Mouse (Mus musculus): ENCODE results near the gene Strn4. TPM values are rescaled to one million over a fixed set of nuclear protein-coding genes. Genes with fewer than 3 reads are reported as not detected.

Strn4 gene
- polyA plus RNA-seq, 1 experiment from 2014 or later, result 18.4 TPM

DNA sequence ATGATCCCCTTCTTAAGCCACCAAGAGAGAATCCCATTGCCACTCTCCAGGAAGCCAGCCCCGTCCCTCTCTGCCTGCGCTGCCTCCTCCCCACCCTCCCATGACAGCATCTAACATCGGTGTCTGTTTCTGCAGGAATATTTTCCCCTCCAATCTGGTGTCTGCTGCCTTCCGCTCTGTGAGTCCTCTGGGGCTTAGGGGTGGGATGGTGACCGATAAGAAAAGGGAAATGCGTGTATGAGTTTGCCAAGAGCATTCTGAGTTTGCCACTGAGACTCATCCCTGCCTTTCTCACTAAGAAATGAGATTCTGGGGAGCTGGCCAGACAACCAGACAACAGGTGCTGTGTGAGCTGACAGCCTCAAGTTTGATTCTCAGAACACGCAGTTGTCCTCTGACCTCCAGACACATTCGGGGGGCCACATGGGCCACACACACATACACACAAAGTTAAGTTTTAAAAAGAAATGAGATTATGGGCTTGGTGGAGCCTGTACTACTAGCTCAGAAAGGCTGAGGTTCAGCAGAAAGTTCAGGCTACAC is 30.1 kb upstream of the Strn4 start:
- no peak for ATAC-seq

DNA sequence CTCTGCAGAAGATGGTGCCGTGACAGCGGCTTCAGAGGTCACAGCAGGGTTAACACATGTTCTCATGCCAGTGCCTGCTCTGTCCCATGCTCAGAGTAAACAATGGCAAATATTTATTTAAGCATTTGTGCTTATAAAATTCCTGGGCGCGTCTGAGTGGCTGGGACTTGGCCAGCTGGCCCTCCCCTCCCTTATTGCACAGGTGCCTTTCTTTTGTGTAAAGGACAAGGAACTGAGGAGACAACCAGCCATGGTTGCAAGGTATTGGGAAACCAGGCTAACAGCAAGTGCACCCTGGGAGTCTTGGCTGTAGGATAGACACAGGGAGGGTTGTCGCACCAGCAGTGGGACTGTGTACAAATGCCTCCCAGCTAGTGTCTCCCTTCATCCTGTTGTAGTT is 23.4 kb upstream of the Strn4 start:
- Histone ChIP-seq H3K9me3 (ENCODE audit: low read length) (no peaks in the 10 kb centered on the region), H3K4me3 (ENCODE audit: low read depth, low read length) (no peak overlapping the region), H3K27ac (ENCODE audit: low read depth) (0 out of 2 replicates have a peak overlapping the region, but pooled peaks have one; percentile 1), H3K9ac (replicated peaks) (no peak overlapping the region), H3K4me1 (ENCODE audit: insufficient read depth) (peaks cover 6% of the 10 kb centered on the region; the same call in 1 of the 2 replicates), H3K27me3 (ENCODE audit: insufficient read depth, low read length) (no peaks in the 10 kb centered on the region), H3K4me2 (ENCODE audit: low read depth, low read length) (no peak overlapping the region), H3K36me3 (replicated peaks; ENCODE audit: insufficient read depth, low read length) (peaks cover 70% of the 10 kb centered on the region)
- 66% methylated on average over 5 of the region's 5 CpGs for WGBS (ENCODE audit: insufficient replicate concordance)
- ATAC-seq, result peak; percentile 84
- no peak for TF ChIP-seq EP300 (IDR thresholded peaks at IDR 0.05; ENCODE audit: low read depth)
- TF ChIP-seq CTCF (IDR thresholded peaks at IDR 0.05; ENCODE audit: low read depth), result no peak
- DNase-seq, result peak; percentile 33

More for the DNA sequence above, 30.1 kb upstream of the Strn4 start:
- 76% methylated on average over 8 of the region's 8 CpGs for WGBS (ENCODE audit: insufficient replicate concordance)
- no peaks in the 10 kb centered on the region for H3K9me3 ChIP-seq (ENCODE audit: low read length)
- no peak overlapping the region for H3K27ac ChIP-seq (ENCODE audit: low read depth)
- peak overlapping the region; percentile 84 for H3K4me3 ChIP-seq (ENCODE audit: low read depth, low read length)
- no peaks in the 10 kb centered on the region for H3K27me3 ChIP-seq (ENCODE audit: insufficient read depth, low read length)
- H3K4me2 ChIP-seq (ENCODE audit: low read depth, low read length), result peak overlapping the region; percentile 91
- H3K9ac ChIP-seq (replicated peaks), result peak overlapping the region; percentile 11; the same call in 1 of the 2 replicates
- TF ChIP-seq CTCF (IDR thresholded peaks at IDR 0.05; ENCODE audit: low read depth), result no peak
- DNase-seq, result no peak
- peaks cover 41% of the 10 kb centered on the region for H3K36me3 ChIP-seq (replicated peaks; ENCODE audit: insufficient read depth, low read length)
- peaks cover 31% of the 10 kb centered on the region for H3K4me1 ChIP-seq (ENCODE audit: insufficient read depth)

DNA sequence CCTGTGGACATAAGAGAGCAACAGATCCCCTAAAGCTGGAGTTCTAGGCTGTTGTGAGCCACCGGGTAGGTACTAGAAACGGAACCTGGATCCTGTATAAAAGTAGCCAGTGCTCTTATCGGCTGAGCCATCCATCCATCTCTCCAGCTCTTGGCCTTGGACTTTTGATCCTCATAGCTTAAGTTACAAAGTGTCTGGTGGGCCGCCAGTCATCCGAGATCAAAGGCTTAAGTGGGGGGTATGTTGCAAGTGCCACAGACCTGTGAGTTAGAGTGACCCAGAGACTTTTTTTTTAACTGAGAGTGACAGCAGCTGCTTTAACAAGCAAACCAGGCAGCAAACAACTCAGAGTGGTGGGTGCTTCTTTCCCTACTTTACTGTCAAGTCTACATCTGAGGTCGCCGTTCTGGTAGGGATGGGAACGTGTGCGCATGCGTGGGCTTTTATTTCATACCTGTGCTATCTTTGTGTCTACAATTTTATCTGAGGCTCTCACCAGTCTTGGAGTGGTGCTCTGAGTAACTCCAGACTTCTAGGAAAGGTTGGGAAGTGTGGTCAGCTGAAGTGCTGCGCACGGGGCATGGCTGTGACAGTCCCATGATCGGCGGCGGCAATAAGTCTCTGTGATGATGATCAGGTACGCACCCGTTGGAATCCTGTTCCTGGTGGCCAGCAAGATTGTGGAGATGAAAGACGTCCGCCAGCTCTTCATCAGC is 22.5 kb upstream of the Strn4 start:
- TF ChIP-seq EP300 (IDR thresholded peaks at IDR 0.05; ENCODE audit: low read depth) (no peak), CTCF (IDR thresholded peaks at IDR 0.05; ENCODE audit: low read depth) (no peak)
- ATAC-seq, result peak; percentile 24; the same call in 1 of the 2 replicates
- Histone ChIP-seq H3K4me1 (ENCODE audit: insufficient read depth) (peaks cover 6% of the 10 kb centered on the region; the same call in 1 of the 2 replicates), H3K9me3 (ENCODE audit: low read length) (no peaks in the 10 kb centered on the region), H3K4me3 (ENCODE audit: low read depth, low read length) (peak overlapping the region; percentile 19; the same call in 1 of the 2 replicates), H3K4me2 (ENCODE audit: low read depth, low read length) (peak overlapping the region; percentile 38), H3K27me3 (ENCODE audit: insufficient read depth, low read length) (no peaks in the 10 kb centered on the region), H3K9ac (replicated peaks) (no peak overlapping the region), H3K27ac (ENCODE audit: low read depth) (0 out of 2 replicates have a peak overlapping the region, but pooled peaks have one; percentile 1), H3K36me3 (replicated peaks; ENCODE audit: insufficient read depth, low read length) (peaks cover 70% of the 10 kb centered on the region)
- no peak for DNase-seq
- WGBS (ENCODE audit: insufficient replicate concordance), result 80% methylated on average over 19 of the region's 19 CpGs

DNA sequence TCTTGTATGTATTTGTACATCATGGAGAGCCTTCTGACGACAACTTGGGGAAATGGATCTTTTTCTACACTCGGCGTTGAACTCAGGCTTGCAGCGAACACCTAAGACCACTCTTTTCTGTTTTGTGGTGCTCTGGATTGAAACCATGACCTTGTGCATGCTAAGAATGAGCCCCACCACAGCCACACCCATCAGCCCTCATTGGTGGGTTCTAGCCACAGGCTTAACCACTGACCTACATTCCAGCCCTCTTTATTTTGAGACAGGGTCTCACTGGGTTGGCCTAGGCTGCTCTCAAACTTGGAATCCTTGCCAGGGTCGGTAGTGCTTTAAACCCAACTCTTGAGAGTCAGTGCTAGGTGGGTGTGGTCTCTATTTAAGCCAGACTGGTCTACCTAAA is 20.8 kb upstream of the Strn4 start:
- H3K9ac ChIP-seq (replicated peaks), result no peak overlapping the region
- H3K36me3 ChIP-seq (replicated peaks; ENCODE audit: insufficient read depth, low read length), result peaks cover 67% of the 10 kb centered on the region
- no peak for DNase-seq
- 96% methylated on average over 5 of the region's 5 CpGs for WGBS (ENCODE audit: insufficient replicate concordance)
- peaks cover 6% of the 10 kb centered on the region; the same call in 1 of the 2 replicates for H3K4me1 ChIP-seq (ENCODE audit: insufficient read depth)
- no peak overlapping the region for H3K4me3 ChIP-seq (ENCODE audit: low read depth, low read length)
- H3K27me3 ChIP-seq (ENCODE audit: insufficient read depth, low read length), result no peaks in the 10 kb centered on the region
- no peak overlapping the region for H3K4me2 ChIP-seq (ENCODE audit: low read depth, low read length)
- no peak for ATAC-seq
- H3K27ac ChIP-seq (ENCODE audit: low read depth), result no peak overlapping the region
- no peaks in the 10 kb centered on the region for H3K9me3 ChIP-seq (ENCODE audit: low read length)
- TF ChIP-seq EP300 (IDR thresholded peaks at IDR 0.05; ENCODE audit: low read depth) (no peak), CTCF (IDR thresholded peaks at IDR 0.05; ENCODE audit: low read depth) (no peak)

DNA sequence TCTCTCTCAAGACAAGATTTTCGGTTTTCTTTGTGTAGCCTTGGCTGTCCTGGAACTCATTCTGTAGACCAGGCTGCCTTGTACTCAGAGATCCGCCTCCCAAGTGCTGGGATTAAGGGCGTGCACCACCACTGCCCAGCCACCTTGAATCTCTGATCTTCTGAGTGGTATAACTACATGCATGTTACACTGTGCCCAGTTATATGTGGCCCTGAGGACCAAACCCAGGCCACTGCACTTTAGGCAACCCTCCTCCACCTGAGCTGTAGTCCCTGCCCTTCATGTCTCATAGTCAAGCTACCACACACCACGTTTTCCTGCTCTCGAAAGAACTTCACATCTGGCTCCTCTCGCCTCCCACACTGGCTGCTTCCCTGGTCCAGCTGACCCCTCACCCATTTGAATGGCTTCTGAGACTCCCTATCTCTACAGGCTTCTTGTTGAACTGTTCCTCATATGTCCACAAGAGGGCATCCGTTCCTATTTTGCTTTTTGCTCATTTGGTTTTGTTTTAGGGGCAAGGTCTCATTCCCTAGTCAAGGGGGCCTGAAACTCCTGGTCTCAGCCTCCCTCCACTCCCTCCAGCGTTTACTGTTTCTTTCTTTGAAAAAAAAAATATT is 11.2 kb upstream of the Strn4 start:
- Histone ChIP-seq H3K9me3 (ENCODE audit: low read length) (no peaks in the 10 kb centered on the region), H3K9ac (replicated peaks) (no peak overlapping the region), H3K4me3 (ENCODE audit: low read depth, low read length) (no peak overlapping the region), H3K36me3 (replicated peaks; ENCODE audit: insufficient read depth, low read length) (no peaks in the 10 kb centered on the region), H3K4me1 (ENCODE audit: insufficient read depth) (no peaks in the 10 kb centered on the region), H3K27ac (ENCODE audit: low read depth) (no peak overlapping the region), H3K27me3 (ENCODE audit: insufficient read depth, low read length) (no peaks in the 10 kb centered on the region), H3K4me2 (ENCODE audit: low read depth, low read length) (no peak overlapping the region)
- no peak for DNase-seq
- 30% methylated on average over 8 of the region's 8 CpGs for WGBS (ENCODE audit: insufficient replicate concordance)
- TF ChIP-seq CTCF (IDR thresholded peaks at IDR 0.05; ENCODE audit: low read depth), result peak; percentile 82
- TF ChIP-seq EP300 (IDR thresholded peaks at IDR 0.05; ENCODE audit: low read depth), result no peak
- ATAC-seq, result no peak

DNA sequence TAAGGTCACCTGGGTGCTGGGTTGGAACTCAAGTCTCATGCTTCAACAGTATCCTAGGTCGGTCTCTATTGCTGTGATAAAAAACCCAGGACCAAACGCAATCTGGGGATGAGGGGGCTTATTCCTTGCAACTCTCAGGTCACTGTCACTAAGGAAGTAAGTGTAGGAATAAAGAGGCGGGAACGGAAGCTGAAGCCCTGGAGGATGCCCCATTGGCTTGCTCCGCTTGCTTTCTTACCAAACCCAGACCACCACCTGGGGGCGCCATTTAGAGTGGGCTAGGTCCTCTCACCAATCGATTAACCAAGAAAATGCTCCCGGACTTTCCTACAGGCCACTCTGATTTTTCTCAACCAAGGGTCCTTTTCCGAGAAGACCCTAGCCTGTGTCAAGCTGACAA is 7.8 kb upstream of the Strn4 start:
- Histone ChIP-seq H3K36me3 (replicated peaks; ENCODE audit: insufficient read depth, low read length) (no peaks in the 10 kb centered on the region; the same call in 1 of the 2 replicates), H3K4me1 (ENCODE audit: insufficient read depth) (0 out of 2 replicates have a peak, but pooled peaks cover 2% of the 10 kb centered on the region), H3K9ac (replicated peaks) (no peak overlapping the region), H3K27me3 (ENCODE audit: insufficient read depth, low read length) (no peaks in the 10 kb centered on the region), H3K4me2 (ENCODE audit: low read depth, low read length) (no peak overlapping the region), H3K9me3 (ENCODE audit: low read length) (no peaks in the 10 kb centered on the region), H3K4me3 (ENCODE audit: low read depth, low read length) (no peak overlapping the region), H3K27ac (ENCODE audit: low read depth) (no peak overlapping the region)
- ATAC-seq, result no peak
- peak; percentile 45 for DNase-seq
- peak; percentile 43 for TF ChIP-seq CTCF (IDR thresholded peaks at IDR 0.05; ENCODE audit: low read depth)
- TF ChIP-seq EP300 (IDR thresholded peaks at IDR 0.05; ENCODE audit: low read depth), result no peak
- WGBS (ENCODE audit: insufficient replicate concordance), result 84% methylated on average over 9 of the region's 9 CpGs

All from liver, postnatal 0 days (tissue).